Mouse (Mus musculus) liver, embryonic 11.5 days (tissue): ENCODE measurements around the gene Bpifb1. TPM values are rescaled to one million over a fixed set of nuclear protein-coding genes. Genes with fewer than 3 reads are reported as not detected.

Source experiments
- ATAC-seq: fragments of 200-750 bp; cut with Nextera tagmentation; replicated peaks from 2 replicates; pipeline ENCODE4 v1.8.0; 2017; ENCODE audit warnings: moderate number of reproducible peaks, mild to moderate bottlenecking, moderate TSS enrichment, moderate library complexity; ENCODE audit not compliant: low FRiP score
- DNase-seq: peaks from one replicate; pipeline ENCODE4 v3.0.0-alpha.2; 2017; ENCODE audit warnings: low spot score
- H3K27ac ChIP-seq: fragments of 300-500 bp; sonication (generic); 2 replicates; pipeline ENCODE4 v1.5.1; 2014; ENCODE audit warnings: mild to moderate bottlenecking, low read depth, low read length, control low read depth
- H3K27me3 ChIP-seq: fragments of 300-500 bp; sonication (generic); replicated peaks from 2 replicates; pipeline ENCODE4 v1.6.1; 2014; ENCODE audit warnings: low read length, mixed read lengths; ENCODE audit not compliant: control insufficient read depth, insufficient read depth
- H3K36me3 ChIP-seq: fragments of 300-500 bp; sonication (generic); 2 replicates; pipeline ENCODE4 v1.6.1; 2014; ENCODE audit warnings: mild to moderate bottlenecking, low read length, moderate library complexity, mixed read lengths; ENCODE audit not compliant: control insufficient read depth, insufficient read depth
- H3K4me1 ChIP-seq: fragments of 300-500 bp; sonication (generic); replicated peaks from 2 replicates; pipeline ENCODE4 v1.6.1; 2014; ENCODE audit warnings: low read length, mixed read lengths; ENCODE audit not compliant: control insufficient read depth, insufficient read depth
- H3K4me2 ChIP-seq: fragments of 300-500 bp; sonication (generic); 2 replicates; pipeline ENCODE4 v1.6.1; 2014; ENCODE audit warnings: mild to moderate bottlenecking, control low read depth, moderate library complexity
- H3K4me3 ChIP-seq: fragments of 300-500 bp; sonication (generic); 2 replicates; pipeline ENCODE4 v1.5.1; 2014; ENCODE audit warnings: low read depth, low read length, control low read depth
- H3K9ac ChIP-seq: fragments of 300-500 bp; sonication (generic); 2 replicates; pipeline ENCODE4 v1.6.1; 2014; ENCODE audit warnings: low read depth, low read length, control low read depth
- H3K9me3 ChIP-seq: fragments of 300-500 bp; sonication (generic); 2 replicates; pipeline ENCODE4 v1.6.1; 2016; ENCODE audit warnings: low read length, inconsistent platforms, mixed read lengths; ENCODE audit not compliant: control insufficient read depth
- WGBS: fragments of 180-500 bp; shearing (Covaris S2); extraction: QIAGEN DNeasy Blood & Tissue Kit; methylation state at CpG from one replicate; pipeline ENCODE4 v1.1.7; 2014; 5-methylcytosine and 5-hydroxymethylcytosine counted together
- polyA plus RNA-seq: library from polyadenylated mRNA; unstranded; fragments of >200 nt; fragmentation: Nextera tagmentation; extraction: Ambion mirVana; gene quantifications from 2 replicates; pipeline ENCODE4 v1.2.1, GENCODE M21; 2014

Bpifb1 gene
- 0.14 TPM in 1 of 2 replicates, not detected in the other for polyA plus RNA-seq

GRCm38 (mm10) chr2:154190546-154191258 lies at the start of gene Bpifb1:
Bpifb1 (plus strand) TSS chr2:154190818.
- Histone ChIP-seq H3K9ac (no peak within 1 kb of the TSS), H3K4me1 (no peaks in the 10 kb centered on the region), H3K4me2 (no peak within 1 kb of the TSS), H3K36me3 (no peaks in the 10 kb centered on the region), H3K27ac (no peak within 1 kb of the TSS), H3K9me3 (no peaks in the 10 kb centered on the region), H3K4me3 (no peak within 1 kb of the TSS), H3K27me3 (no peaks in the 10 kb centered on the region)
- DNase-seq (no peak), ATAC-seq (no peak)
- WGBS: 77% methylated on average over 11 of the region's 11 CpGs

GRCm38 (mm10) chr2:154142580-154142979 lies 48.0 kb upstream of the Bpifb1 start, which contains the start of gene Bpifa1:
Bpifa1 (plus strand) TSS chr2:154142880.
- H3K27me3 ChIP-seq: no peaks in the 10 kb centered on the region
- H3K36me3 ChIP-seq: no peaks in the 10 kb centered on the region
- WGBS: 62% methylated on average over 4 of the region's 4 CpGs
- DNase-seq (no peak), ATAC-seq (no peak)
- H3K27ac ChIP-seq: no peak within 1 kb of the TSS
- no peak within 1 kb of the TSS for H3K9ac ChIP-seq
- no peak within 1 kb of the TSS for H3K4me2 ChIP-seq
- no peaks in the 10 kb centered on the region for H3K9me3 ChIP-seq
- H3K4me1 ChIP-seq: no peaks in the 10 kb centered on the region
- H3K4me3 ChIP-seq: no peak within 1 kb of the TSS

GRCm38 (mm10) chr2:154143735-154144134 lies 46.9 kb upstream of the Bpifb1 start:
- Histone ChIP-seq H3K9ac (no peak overlapping the region), H3K4me2 (no peak overlapping the region), H3K27me3 (no peaks in the 10 kb centered on the region), H3K9me3 (no peaks in the 10 kb centered on the region), H3K27ac (no peak overlapping the region), H3K4me1 (no peaks in the 10 kb centered on the region), H3K36me3 (no peaks in the 10 kb centered on the region), H3K4me3 (no peak overlapping the region)
- no peak for ATAC-seq
- DNase-seq: peak; percentile 15
- WGBS: 77% methylated on average over 3 of the region's 3 CpGs

- no peak overlapping the region for H3K9ac ChIP-seq
- H3K4me1 ChIP-seq: no peaks in the 10 kb centered on the region
- no peak overlapping the region for H3K27ac ChIP-seq
- H3K9me3 ChIP-seq: no peaks in the 10 kb centered on the region
- no peaks in the 10 kb centered on the region for H3K36me3 ChIP-seq
- ATAC-seq (no peak), DNase-seq (no peak)
- H3K4me3 ChIP-seq: no peak overlapping the region
- 72% methylated on average over 4 of the region's 4 CpGs for WGBS
- no peak overlapping the region for H3K4me2 ChIP-seq
- H3K27me3 ChIP-seq: no peaks in the 10 kb centered on the region
Observed at GRCm38 (mm10) chr2:154147496-154147895, 43.1 kb upstream of the Bpifb1 start.

GRCm38 (mm10) chr2:154158433-154158832 lies 32.2 kb upstream of the Bpifb1 start:
- no peak overlapping the region for H3K4me2 ChIP-seq
- no peak overlapping the region for H3K4me3 ChIP-seq
- no peaks in the 10 kb centered on the region; the same call in 1 of the 2 replicates for H3K9me3 ChIP-seq
- ATAC-seq (no peak), DNase-seq (no peak)
- no peaks in the 10 kb centered on the region for H3K36me3 ChIP-seq
- no peak overlapping the region for H3K9ac ChIP-seq
- H3K27ac ChIP-seq: no peak overlapping the region
- H3K4me1 ChIP-seq: no peaks in the 10 kb centered on the region
- 34% methylated on average over 3 of the region's 3 CpGs for WGBS
- H3K27me3 ChIP-seq: no peaks in the 10 kb centered on the region

- ATAC-seq: no peak
- Histone ChIP-seq H3K9ac (no peak within 1 kb of the TSS), H3K27me3 (no peaks in the 10 kb centered on the region), H3K4me2 (no peak within 1 kb of the TSS), H3K27ac (no peak within 1 kb of the TSS), H3K36me3 (no peaks in the 10 kb centered on the region), H3K4me1 (no peaks in the 10 kb centered on the region), H3K4me3 (no peak within 1 kb of the TSS), H3K9me3 (no peaks in the 10 kb centered on the region; the same call in 1 of the 2 replicates)
- 72% methylated on average over 8 of the region's 8 CpGs for WGBS
- DNase-seq: no peak
Observed at GRCm38 (mm10) chr2:154162307-154162706, 28.3 kb upstream of the Bpifb1 start, which contains the start of gene Bpifa5. Bpifa5 (plus strand) TSS chr2:154162607.

GRCm38 (mm10) chr2:154163306-154163705 lies 27.3 kb upstream of the Bpifb1 start:
- DNase-seq (no peak), ATAC-seq (no peak)
- Histone ChIP-seq H3K4me1 (no peaks in the 10 kb centered on the region), H3K4me3 (no peak overlapping the region), H3K9me3 (no peaks in the 10 kb centered on the region; the same call in 1 of the 2 replicates), H3K9ac (no peak overlapping the region), H3K27ac (no peak overlapping the region), H3K27me3 (no peaks in the 10 kb centered on the region), H3K36me3 (no peaks in the 10 kb centered on the region), H3K4me2 (no peak overlapping the region)
- WGBS: 79% methylated on average over 5 of the region's 5 CpGs

- no peaks in the 10 kb centered on the region for H3K9me3 ChIP-seq
- no peak for ATAC-seq
- H3K4me1 ChIP-seq: no peaks in the 10 kb centered on the region
- DNase-seq: no peak
- H3K9ac ChIP-seq: no peak overlapping the region
- H3K27ac ChIP-seq: no peak overlapping the region
- H3K27me3 ChIP-seq: no peaks in the 10 kb centered on the region
- H3K4me2 ChIP-seq: no peak overlapping the region
- no peak overlapping the region for H3K4me3 ChIP-seq
- H3K36me3 ChIP-seq: no peaks in the 10 kb centered on the region
- 58% methylated on average over 3 of the region's 3 CpGs for WGBS
Observed at GRCm38 (mm10) chr2:154169172-154169571, 21.4 kb upstream of the Bpifb1 start.

GRCm38 (mm10) chr2:154171621-154172020 lies 19.0 kb upstream of the Bpifb1 start:
- no peak for DNase-seq
- Histone ChIP-seq H3K4me2 (no peak overlapping the region), H3K4me3 (no peak overlapping the region), H3K27ac (no peak overlapping the region), H3K36me3 (no peaks in the 10 kb centered on the region), H3K9ac (no peak overlapping the region), H3K27me3 (no peaks in the 10 kb centered on the region), H3K9me3 (no peaks in the 10 kb centered on the region), H3K4me1 (no peaks in the 10 kb centered on the region)
- 73% methylated on average over 6 of the region's 6 CpGs for WGBS
- ATAC-seq: no peak
